Mouse (Mus musculus) heart, adult 2 months (tissue): ENCODE measurements around the gene Klk6. TPM values are rescaled to one million over a fixed set of nuclear protein-coding genes. Genes with fewer than 3 reads are reported as not detected.
A peak's percentile ranks its signal among the peaks of the same experiment; 100 is the strongest.

ENCODE experiments used
- DNase-seq, 2 experiments: peaks; one replicate each; pipeline ENCODE4 v3.0.0; 2021
- H3K27ac ChIP-seq: fragments of 200-600 bp; 2 replicates; pipeline ENCODE4 v1.8.1; 2022
- H3K27me3 ChIP-seq: fragments of 200-500 bp; 2 replicates; pipeline ENCODE4 v1.6.1; 2012; ENCODE audit warnings: mild to moderate bottlenecking, low read length, inconsistent platforms, mixed read lengths; ENCODE audit not compliant: control insufficient read depth, insufficient read depth
- H3K36me3 ChIP-seq: fragments of 200-500 bp; 2 replicates; pipeline ENCODE4 v1.6.1; 2012; ENCODE audit warnings: low read length, inconsistent platforms; ENCODE audit not compliant: control insufficient read depth, insufficient read depth
- H3K4me1 ChIP-seq: fragments of 200-500 bp; 2 replicates; pipeline ENCODE4 v1.6.1; 2011; ENCODE audit warnings: low read length; ENCODE audit not compliant: control insufficient read depth, insufficient read depth
- H3K4me3 ChIP-seq: fragments of 200-600 bp; 2 replicates; pipeline ENCODE4 v1.8.1; 2022
- H3K79me2 ChIP-seq: fragments of 200-500 bp; replicated peaks from 2 replicates; pipeline ENCODE4 v1.6.1; 2012; ENCODE audit warnings: mild to moderate bottlenecking, inconsistent platforms, low read length, moderate library complexity, mixed read lengths; ENCODE audit not compliant: control insufficient read depth, insufficient read depth
- H3K9ac ChIP-seq: fragments of 200-500 bp; 2 replicates; pipeline ENCODE4 v1.6.1; 2012; ENCODE audit warnings: low read depth, mild to moderate bottlenecking, control low read depth, inconsistent platforms, low read length, mixed read lengths
- CTCF ChIP-seq: fragments of 200-600 bp; IDR thresholded peaks from 2 replicates; pipeline ENCODE4 v1.8.1; 2022; ENCODE audit warnings: antibody characterized with exemption, mild to moderate bottlenecking, moderate library complexity
- EP300 ChIP-seq: fragments of 200-500 bp; IDR thresholded peaks from 2 replicates; pipeline ENCODE4 v1.6.1; 2011; ENCODE audit warnings: low read depth, low read length, control low read depth; ENCODE audit not compliant: insufficient read depth
- POLR2A ChIP-seq: fragments of 200-500 bp; IDR thresholded peaks from 2 replicates; pipeline ENCODE4 v1.6.1; 2011; ENCODE audit warnings: mild to moderate bottlenecking, low read depth, low read length, control low read depth; ENCODE audit not compliant: insufficient read depth
- WGBS: fragments of 180-500 bp; shearing (Covaris S2); methylation state at CpG from one replicate; pipeline ENCODE4 v1.1.7; 2018; 5-methylcytosine and 5-hydroxymethylcytosine counted together
- intact Hi-C: fragments of 180-260 bp; cut with DNase I; formaldehyde crosslinking; loops from one replicate; pipeline ENCODE4 v1.15.1; 2025
- polyA plus RNA-seq: library from polyadenylated mRNA; depleted of rRNA; stranded (reverse); fragments of >200 nt; gene quantifications from 2 replicates; pipeline ENCODE4 v1.2.3, GENCODE M21; 2012
- total RNA-seq, 2 experiments: library from RNA; stranded (reverse); gene quantifications; 2 replicates each; pipeline ENCODE4 v1.2.3; 2021

The Klk6 gene
- total and polyA plus RNA-seq, 3 experiments = not detected

- no peak for DNase-seq
- H3K27me3 ChIP-seq = no peaks in the 10 kb centered on the region
- no peak overlapping the region for H3K27ac ChIP-seq
- H3K4me1 ChIP-seq = no peaks in the 10 kb centered on the region
- intact Hi-C loops = no loop called here
- no peaks in the 10 kb centered on the region for H3K79me2 ChIP-seq
- H3K9ac ChIP-seq = no peak overlapping the region
- H3K36me3 ChIP-seq = no peaks in the 10 kb centered on the region
- TF ChIP-seq POLR2A (no peak), EP300 (no peak), CTCF (no peak)
- WGBS = 89% methylated on average over 12 of the region's 12 CpGs
- no peak overlapping the region for H3K4me3 ChIP-seq
These were observed 33.2 kb downstream of the Klk6 start for GRCm38 (mm10) chr7:43857501-43857900.

- Histone ChIP-seq H3K79me2 (no peaks in the 10 kb centered on the region), H3K36me3 (no peaks in the 10 kb centered on the region), H3K27ac (no peak overlapping the region), H3K4me1 (no peaks in the 10 kb centered on the region), H3K4me3 (no peak overlapping the region), H3K9ac (no peak overlapping the region), H3K27me3 (no peaks in the 10 kb centered on the region)
- intact Hi-C loops = no loop called here
- 72% methylated on average over 8 of the region's 8 CpGs for WGBS
- TF ChIP-seq CTCF (no peak), EP300 (no peak), POLR2A (no peak)
- DNase-seq = no peak
These were observed 36.1 kb downstream of the Klk6 start for GRCm38 (mm10) chr7:43860411-43860810.

GRCm38 (mm10) chr7:43873237-43873636 lies 48.9 kb downstream of the Klk6 start:
- no peak overlapping the region for H3K9ac ChIP-seq
- intact Hi-C loops = loop anchor here (1.0 to 2.0 kb wide), 2 partner anchors 22 to 48 kb away; no protein-coding TSS in a partner anchor
- TF ChIP-seq CTCF = peak; percentile 78
- no peak for TF ChIP-seq EP300
- WGBS = 8% methylated on average over 10 of the region's 10 CpGs
- peak; percentile 26 to 61 for DNase-seq
- H3K4me3 ChIP-seq = no peak overlapping the region
- no peaks in the 10 kb centered on the region for H3K4me1 ChIP-seq
- no peaks in the 10 kb centered on the region; the same call in 1 of the 2 replicates for H3K27me3 ChIP-seq
- H3K27ac ChIP-seq = no peak overlapping the region
- no peaks in the 10 kb centered on the region for H3K36me3 ChIP-seq
- no peaks in the 10 kb centered on the region for H3K79me2 ChIP-seq

GRCm38 (mm10) chr7:43873674-43874073 lies 49.4 kb downstream of the Klk6 start:
- no peak for TF ChIP-seq CTCF
- TF ChIP-seq EP300 = no peak
- no peak for TF ChIP-seq POLR2A
- Histone ChIP-seq H3K9ac (no peak overlapping the region), H3K27me3 (no peaks in the 10 kb centered on the region; the same call in 1 of the 2 replicates), H3K36me3 (no peaks in the 10 kb centered on the region), H3K79me2 (no peaks in the 10 kb centered on the region), H3K4me1 (no peaks in the 10 kb centered on the region), H3K27ac (no peak overlapping the region), H3K4me3 (no peak overlapping the region)
- intact Hi-C loops = loop anchor here (1.0 to 2.0 kb wide), 2 partner anchors 22 to 47 kb away; no protein-coding TSS in a partner anchor
- 79% methylated on average over 3 of the region's 3 CpGs for WGBS
- DNase-seq = no peak

GRCm38 (mm10) chr7:43874868-43875375 lies 50.6 kb downstream of the Klk6 start:
- H3K27me3 ChIP-seq = no peaks in the 10 kb centered on the region; the same call in 1 of the 2 replicates
- H3K79me2 ChIP-seq = no peaks in the 10 kb centered on the region
- TF ChIP-seq POLR2A (no peak), EP300 (no peak), CTCF (no peak)
- intact Hi-C loops = no loop called here
- 82% methylated on average over 6 of the region's 6 CpGs for WGBS
- H3K4me3 ChIP-seq = no peak overlapping the region
- H3K27ac ChIP-seq = no peak overlapping the region
- no peak for DNase-seq
- no peaks in the 10 kb centered on the region for H3K4me1 ChIP-seq
- no peak overlapping the region for H3K9ac ChIP-seq
- H3K36me3 ChIP-seq = no peaks in the 10 kb centered on the region

- Histone ChIP-seq H3K36me3 (no peaks in the 10 kb centered on the region), H3K9ac (no peak overlapping the region), H3K27me3 (no peaks in the 10 kb centered on the region), H3K4me3 (no peak overlapping the region), H3K27ac (no peak overlapping the region), H3K79me2 (no peaks in the 10 kb centered on the region), H3K4me1 (no peaks in the 10 kb centered on the region)
- WGBS = 67% methylated on average over 4 of the region's 4 CpGs
- TF ChIP-seq CTCF = no peak
- TF ChIP-seq POLR2A = no peak
- no peak for TF ChIP-seq EP300
- DNase-seq = no peak
- intact Hi-C loops = no loop called here
These were observed 52.1 kb downstream of the Klk6 start for GRCm38 (mm10) chr7:43876444-43876843.
